In genomic region chr15:56344304-56344932, GRCm38 (mm10) we compare ENCODE assay signal across 9 mouse cellular contexts.
DNase-seq lines count a peak whose midpoint lies in the region; ATAC-seq and TF ChIP-seq lines count a peak whose summit lies in the region.
"Had no signal": no experiment of that assay in that cellular context is flagged by ENCODE, and none has a peak within 500 bp of the region (broad histone marks: within the 10 kb centered on the region; RNA-seq: fewer than 3 reads in every experiment).

No protein-coding gene starts in this region.

- TF ChIP-seq CTCF in intestine, postnatal 0 days (IDR thresholded peaks at IDR 0.05; ENCODE audit: low read depth) = peak; percentile 63
- TF ChIP-seq CTCF in CH12.LX (conservative IDR thresholded peaks at IDR 0.05 in 1 of 2, IDR thresholded peaks at IDR 0.05 in 1 of 2; ENCODE audit: low read depth in 2 of 2, low read length in 2 of 2) = peak; percentile 37 to 67; a peak in 3 of 4 replicates

- H3K27me3 ChIP-seq in intestine, postnatal 0 days (replicated peaks; ENCODE audit: control insufficient read depth, insufficient read depth, low read length) = no peaks in the 10 kb centered on the region
- no peaks in the 10 kb centered on the region for H3K27me3 ChIP-seq in intestine, embryonic 15.5 days (replicated peaks)
- no peaks in the 10 kb centered on the region for H3K27me3 ChIP-seq in CH12.LX (replicated peaks)
- H3K27me3 ChIP-seq in midbrain, embryonic 14.5 days (ENCODE audit: control insufficient read depth, insufficient read depth, low read length) = no peaks in the 10 kb centered on the region

- H3K4me3 ChIP-seq in intestine, postnatal 0 days (ENCODE audit: low read depth, low read length) = no peak overlapping the region
- H3K4me3 ChIP-seq in intestine, embryonic 15.5 days (replicated peaks) = no peak overlapping the region
- H3K4me3 ChIP-seq in CH12.LX (replicated peaks in 1 of 3; ENCODE audit: low read depth in 2 of 3, low read length in 2 of 3, poor library complexity in 1 of 3) = no peak overlapping the region
- H3K4me3 ChIP-seq in midbrain, embryonic 14.5 days (replicated peaks; ENCODE audit: low read depth, low read length) = no peak overlapping the region

- no peak for ATAC-seq in intestine, postnatal 0 days
- ATAC-seq in intestine, embryonic 15.5 days = no peak
- peak; percentile 48; the same call in 1 of the 2 replicates for ATAC-seq in midbrain, embryonic 14.5 days (ENCODE audit: low FRiP score, low TSS enrichment)

- in situ Hi-C loops in CH12.LX (cut with MboI; ENCODE audit: low pct_ligation_motif_present, low pct_unique_long_range_greater_than_20kb, low sequenced_read_pairs) = loop anchor here (25.0 kb wide), 3 partner anchors 282 to 1193 kb away; no protein-coding TSS in a partner anchor

- no peak for TF ChIP-seq POLR2A in CH12.LX (IDR thresholded peaks at IDR 0.05; ENCODE audit: low read depth, low read length)

- no peak overlapping the region for H3K9ac ChIP-seq in intestine, postnatal 0 days (ENCODE audit: low read depth, low read length)
- H3K9ac ChIP-seq in intestine, embryonic 15.5 days = no peak overlapping the region
- no peak overlapping the region for H3K9ac ChIP-seq in CH12.LX (ENCODE audit: insufficient read depth, low read depth)
- H3K9ac ChIP-seq in midbrain, embryonic 14.5 days (replicated peaks; ENCODE audit: low read length) = no peak overlapping the region

- TF ChIP-seq EP300 in CH12.LX (IDR thresholded peaks at IDR 0.05; ENCODE audit: low read length) = no peak

- no peak overlapping the region for H3K4me2 ChIP-seq in intestine, postnatal 0 days (replicated peaks; ENCODE audit: low read depth)
- no peak overlapping the region for H3K4me2 ChIP-seq in intestine, embryonic 15.5 days (replicated peaks)
- no peak overlapping the region for H3K4me2 ChIP-seq in CH12.LX (ENCODE audit: insufficient read depth, low read depth, poor library complexity, severe bottlenecking)
- no peak overlapping the region for H3K4me2 ChIP-seq in midbrain, embryonic 14.5 days (ENCODE audit: low read length)

- 63% methylated on average over 4 of the region's 4 CpGs for WGBS in intestine, postnatal 0 days
- 61% methylated on average over 4 of the region's 4 CpGs for WGBS in intestine, embryonic 15.5 days
- WGBS in midbrain, embryonic 14.5 days = 42% methylated on average over 4 of the region's 4 CpGs

- H3K9me3 ChIP-seq in intestine, postnatal 0 days (ENCODE audit: control insufficient read depth) = no peaks in the 10 kb centered on the region
- H3K9me3 ChIP-seq in intestine, embryonic 15.5 days = no peaks in the 10 kb centered on the region
- H3K9me3 ChIP-seq in CH12.LX (replicated peaks; ENCODE audit: low read length) = no peaks in the 10 kb centered on the region
- no peaks in the 10 kb centered on the region for H3K9me3 ChIP-seq in midbrain, embryonic 14.5 days (ENCODE audit: control insufficient read depth, low read length)

- H3K79me2 ChIP-seq in CH12.LX (replicated peaks; ENCODE audit: control insufficient read depth, extremely low read depth, insufficient read depth, poor library complexity, severe bottlenecking) = no peaks in the 10 kb centered on the region

- no peaks in the 10 kb centered on the region for H3K4me1 ChIP-seq in intestine, postnatal 0 days (replicated peaks; ENCODE audit: control insufficient read depth, insufficient read depth, low read length)
- no peaks in the 10 kb centered on the region for H3K4me1 ChIP-seq in intestine, embryonic 15.5 days (replicated peaks)
- H3K4me1 ChIP-seq in CH12.LX (ENCODE audit: control insufficient read depth in 1 of 2, insufficient read depth in 2 of 2) = 0 out of 4 replicates have a peak, but pooled peaks cover 0 to 2% of the 10 kb centered on the region in 2 experiments
- H3K4me1 ChIP-seq in midbrain, embryonic 14.5 days (ENCODE audit: control insufficient read depth, insufficient read depth, low read length) = no peaks in the 10 kb centered on the region

- no peak overlapping the region for H3K27ac ChIP-seq in intestine, postnatal 0 days (ENCODE audit: low read depth, low read length)
- no peak overlapping the region for H3K27ac ChIP-seq in intestine, embryonic 15.5 days
- H3K27ac ChIP-seq in CH12.LX (ENCODE audit: insufficient read depth, low read depth) = no peak overlapping the region
- H3K27ac ChIP-seq in midbrain, embryonic 14.5 days (replicated peaks; ENCODE audit: low read depth, low read length) = no peak overlapping the region

- H3K36me3 ChIP-seq in intestine, postnatal 0 days (ENCODE audit: control insufficient read depth, insufficient read depth) = no peaks in the 10 kb centered on the region
- H3K36me3 ChIP-seq in intestine, embryonic 15.5 days = no peaks in the 10 kb centered on the region
- no peaks in the 10 kb centered on the region for H3K36me3 ChIP-seq in CH12.LX (replicated peaks in 1 of 2; ENCODE audit: control insufficient read depth in 1 of 2, insufficient read depth in 1 of 2, low read length in 1 of 2)
- H3K36me3 ChIP-seq in midbrain, embryonic 14.5 days (ENCODE audit: control insufficient read depth, insufficient read depth, low read length) = no peaks in the 10 kb centered on the region

- dilution Hi-C loops in CH12.LX (cut with MboI; ENCODE audit: extremely low pct_ligation_motif_present, extremely low pct_unique_long_range_greater_than_20kb, low sequenced_read_pairs) = no loop called here

- peak; percentile 77 for TF ChIP-seq RAD21 in CH12.LX (IDR thresholded peaks at IDR 0.05; ENCODE audit: low read depth, low read length)

- peak; percentile 35 for DNase-seq in CH12.LX (ENCODE audit: extremely low read depth)
- DNase-seq in embryo, embryonic 10.5 days (ENCODE audit: low spot score) = peak; percentile 68
- DNase-seq in midbrain, embryonic 14.5 days = peak; percentile 11
- no peak for DNase-seq in adrenal gland, adult 8-10 months
- DNase-seq in cerebellum, adult 9-10 months = no peak
- no peak for DNase-seq in spleen, postnatal 14 days (ENCODE audit: low spot score in 2 of 2)
- DNase-seq: cerebellum, adult 8-10 months had no signal

TF ChIP-seq in CH12.LX, 34 proteins besides CTCF, POLR2A, EP300 and RAD21:
- no peak for TF ChIP-seq JUN (IDR thresholded peaks at IDR 0.05; ENCODE audit: insufficient read depth, low read depth, low read length)
- no peak for TF ChIP-seq CHD2 (IDR thresholded peaks at IDR 0.05; ENCODE audit: low read length)
- no peak for TF ChIP-seq BHLHE40 (IDR thresholded peaks at IDR 0.05; ENCODE audit: low read depth, low read length)
- TF ChIP-seq TBP (conservative IDR thresholded peaks at IDR 0.05; ENCODE audit: low read depth, low read length) = no peak
- no peak for TF ChIP-seq MAZ (IDR thresholded peaks at IDR 0.05; ENCODE audit: low read depth, low read length)
- no peak for TF ChIP-seq E2F4 (IDR thresholded peaks at IDR 0.05; ENCODE audit: insufficient replicate concordance, low read depth, low read length)
- peak; percentile 56 for TF ChIP-seq SMC3 (IDR thresholded peaks at IDR 0.05; ENCODE audit: low read depth, low read length)
- no peak for TF ChIP-seq MAFK (IDR thresholded peaks at IDR 0.05; ENCODE audit: insufficient replicate concordance, low read length)
- no peak for TF ChIP-seq MYC (IDR thresholded peaks at IDR 0.05; ENCODE audit: low read depth, low read length)
- TF ChIP-seq ZMIZ1 (IDR thresholded peaks at IDR 0.05; ENCODE audit: low read depth, low read length) = no peak
- no peak for TF ChIP-seq USF2 (conservative IDR thresholded peaks at IDR 0.05; ENCODE audit: low read depth, low read length)
- TF ChIP-seq USF1 (IDR thresholded peaks at IDR 0.05; ENCODE audit: low read depth, low read length) = no peak
- TF ChIP-seq ZC3H11A (IDR thresholded peaks at IDR 0.05; ENCODE audit: low read depth, low read length) = 0 out of 2 replicates have a peak, but pooled peaks have one; percentile 5
- no peak for TF ChIP-seq ZNF384 (IDR thresholded peaks at IDR 0.05; ENCODE audit: low read depth, low read length)

Comparison
In these comparisons a context has a peak if more than half of its experiments do, and no peak if none do; other contexts are left out.
1. DNase-seq: peak in CH12.LX (single experiment), embryo, embryonic 10.5 days (single experiment) and midbrain, embryonic 14.5 days (single experiment); none in adrenal gland, adult 8-10 months (single experiment), cerebellum, adult 9-10 months (single experiment) and spleen, postnatal 14 days (0 of 2).